Mouse (Mus musculus) midbrain, embryonic 16.5 days (tissue): ENCODE measurements at regions not wholly inside any gene's neighbourhood (a gene's known extent, or its start where the extent isn't known, plus 50 kb on each side); places are given as distances from the start of the nearest gene placed in this dataset.
A peak's percentile ranks its signal among the peaks of the same experiment; 100 is the strongest.

ENCODE experiments used
- ATAC-seq: fragments of 200-750 bp; cut with Nextera tagmentation; 2 replicates; pipeline ENCODE4 v1.8.0; 2017; ENCODE audit warnings: moderate TSS enrichment
- H3K27ac ChIP-seq: fragments of 300-500 bp; sonication (generic); 2 replicates; pipeline ENCODE4 v1.5.1; 2014; ENCODE audit warnings: mild to moderate bottlenecking, low read length, mixed read lengths
- H3K27me3 ChIP-seq: fragments of 300-500 bp; sonication (generic); 2 replicates; pipeline ENCODE4 v1.6.1; 2014; ENCODE audit warnings: low read depth, low read length, mixed read lengths; ENCODE audit not compliant: control insufficient read depth, insufficient read depth
- H3K36me3 ChIP-seq: fragments of 300-500 bp; sonication (generic); 2 replicates; pipeline ENCODE4 v1.6.1; 2014; ENCODE audit warnings: mild to moderate bottlenecking, low read length, moderate library complexity, mixed read lengths; ENCODE audit not compliant: control insufficient read depth, insufficient read depth
- H3K4me1 ChIP-seq: fragments of 300-500 bp; sonication (generic); 2 replicates; pipeline ENCODE4 v1.6.1; 2014; ENCODE audit warnings: mild to moderate bottlenecking, low read length, mixed read lengths; ENCODE audit not compliant: control insufficient read depth, insufficient read depth
- H3K4me2 ChIP-seq: fragments of 300-500 bp; sonication (generic); 2 replicates; pipeline ENCODE4 v1.6.1; 2014; ENCODE audit warnings: mild to moderate bottlenecking, low read length, mixed read lengths
- H3K4me3 ChIP-seq: fragments of 300-500 bp; sonication (generic); 2 replicates; pipeline ENCODE4 v1.5.1; 2014; ENCODE audit warnings: low read depth, mild to moderate bottlenecking, low read length, moderate library complexity, mixed read lengths
- H3K9ac ChIP-seq: fragments of 300-500 bp; sonication (generic); 2 replicates; pipeline ENCODE4 v1.6.1; 2014; ENCODE audit warnings: low read depth, low read length, mixed read lengths
- H3K9me3 ChIP-seq: fragments of 300-500 bp; sonication (generic); replicated peaks from 2 replicates; pipeline ENCODE4 v1.6.1; 2014; ENCODE audit warnings: mild to moderate bottlenecking, low read length, mixed read lengths; ENCODE audit not compliant: control insufficient read depth, poor library complexity, severe bottlenecking
- WGBS: fragments of 180-500 bp; shearing (Covaris S2); extraction: QIAGEN DNeasy Blood & Tissue Kit; methylation state at CpG from one replicate; pipeline ENCODE4 v1.1.7; 2014; 5-methylcytosine and 5-hydroxymethylcytosine counted together

GRCm38 (mm10) chr1:51633795-51634194 is 155.6 kb upstream of the Nabp1 start:
- Histone ChIP-seq H3K4me1 (peaks cover 11% of the 10 kb centered on the region), H3K4me2 (no peak overlapping the region), H3K4me3 (no peak overlapping the region), H3K9ac (no peak overlapping the region), H3K27me3 (no peaks in the 10 kb centered on the region; the same call in 1 of the 2 replicates), H3K9me3 (no peaks in the 10 kb centered on the region), H3K27ac (no peak overlapping the region), H3K36me3 (no peaks in the 10 kb centered on the region)
- 62% methylated on average over 5 of the region's 5 CpGs for WGBS
- ATAC-seq, result no peak

GRCm38 (mm10) chr1:51632851-51633250 is 154.6 kb upstream of the Nabp1 start:
- Histone ChIP-seq H3K27ac (no peak overlapping the region), H3K4me1 (peaks cover 13% of the 10 kb centered on the region; the same call in 1 of the 2 replicates), H3K9me3 (no peaks in the 10 kb centered on the region), H3K4me2 (no peak overlapping the region), H3K9ac (no peak overlapping the region), H3K27me3 (no peaks in the 10 kb centered on the region; the same call in 1 of the 2 replicates), H3K36me3 (no peaks in the 10 kb centered on the region), H3K4me3 (no peak overlapping the region)
- no peak for ATAC-seq
- WGBS, result 84% methylated on average over 4 of the region's 4 CpGs

- no peak overlapping the region for H3K9ac ChIP-seq
Measured at GRCm38 (mm10) chr1:51629848-51630247, 151.6 kb upstream of the Nabp1 start.

GRCm38 (mm10) chr1:51628137-51628793 is 150.0 kb upstream of the Nabp1 start:
- Histone ChIP-seq H3K4me2 (no peak overlapping the region), H3K4me3 (no peak overlapping the region), H3K27ac (no peak overlapping the region), H3K27me3 (no peaks in the 10 kb centered on the region; the same call in 1 of the 2 replicates), H3K36me3 (no peaks in the 10 kb centered on the region), H3K9me3 (no peaks in the 10 kb centered on the region), H3K9ac (no peak overlapping the region), H3K4me1 (peaks cover 4% of the 10 kb centered on the region; the same call in 1 of the 2 replicates)
- ATAC-seq, result 0 out of 2 replicates have a peak, but pooled peaks have one; percentile 59
- 28% methylated on average over 5 of the region's 5 CpGs for WGBS

More at GRCm38 (mm10) chr1:51629848-51630247, 151.6 kb upstream of the Nabp1 start:
- Histone ChIP-seq H3K4me3 (no peak overlapping the region), H3K27me3 (no peaks in the 10 kb centered on the region; the same call in 1 of the 2 replicates), H3K9me3 (no peaks in the 10 kb centered on the region), H3K4me2 (no peak overlapping the region), H3K27ac (no peak overlapping the region), H3K36me3 (no peaks in the 10 kb centered on the region), H3K4me1 (peaks cover 4% of the 10 kb centered on the region; the same call in 1 of the 2 replicates)
- WGBS, result 100% methylated on average over 1 of the region's 1 CpGs
- ATAC-seq, result no peak

- no peak overlapping the region for H3K4me2 ChIP-seq
- H3K4me1 ChIP-seq, result peaks cover 4% of the 10 kb centered on the region; the same call in 1 of the 2 replicates
- no peak overlapping the region for H3K9ac ChIP-seq
- H3K4me3 ChIP-seq, result no peak overlapping the region
- H3K27ac ChIP-seq, result no peak overlapping the region
- no peaks in the 10 kb centered on the region for H3K36me3 ChIP-seq
- no peaks in the 10 kb centered on the region for H3K27me3 ChIP-seq
- WGBS, result 93% methylated on average over 9 of the region's 9 CpGs
- ATAC-seq, result no peak
- no peaks in the 10 kb centered on the region for H3K9me3 ChIP-seq
Measured at GRCm38 (mm10) chr1:51626303-51626702, 148.1 kb upstream of the Nabp1 start.

GRCm38 (mm10) chr1:51625079-51625478 is 146.9 kb upstream of the Nabp1 start:
- Histone ChIP-seq H3K4me1 (peaks cover 4% of the 10 kb centered on the region; the same call in 1 of the 2 replicates), H3K9me3 (no peaks in the 10 kb centered on the region), H3K27me3 (no peaks in the 10 kb centered on the region), H3K36me3 (no peaks in the 10 kb centered on the region), H3K4me2 (no peak overlapping the region), H3K27ac (no peak overlapping the region), H3K4me3 (no peak overlapping the region), H3K9ac (no peak overlapping the region)
- WGBS, result 93% methylated on average over 7 of the region's 7 CpGs
- no peak for ATAC-seq

- ATAC-seq, result no peak
Measured at GRCm38 (mm10) chr1:51624551-51624950, 146.3 kb upstream of the Nabp1 start.

GRCm38 (mm10) chr1:51622986-51623385 is 144.8 kb upstream of the Nabp1 start:
- Histone ChIP-seq H3K9me3 (no peaks in the 10 kb centered on the region), H3K4me2 (no peak overlapping the region), H3K36me3 (no peaks in the 10 kb centered on the region), H3K27ac (no peak overlapping the region), H3K4me3 (no peak overlapping the region), H3K4me1 (peaks cover 6% of the 10 kb centered on the region; the same call in 1 of the 2 replicates), H3K27me3 (no peaks in the 10 kb centered on the region), H3K9ac (no peak overlapping the region)
- WGBS, result 49% methylated on average over 3 of the region's 3 CpGs
- ATAC-seq, result no peak

More at GRCm38 (mm10) chr1:51624551-51624950, 146.3 kb upstream of the Nabp1 start:
- no peak overlapping the region for H3K27ac ChIP-seq
- no peaks in the 10 kb centered on the region for H3K27me3 ChIP-seq
- H3K4me1 ChIP-seq, result peaks cover 4% of the 10 kb centered on the region; the same call in 1 of the 2 replicates
- H3K36me3 ChIP-seq, result no peaks in the 10 kb centered on the region
- H3K4me2 ChIP-seq, result no peak overlapping the region
- H3K9me3 ChIP-seq, result no peaks in the 10 kb centered on the region
- no peak overlapping the region for H3K9ac ChIP-seq
- 89% methylated on average over 2 of the region's 2 CpGs for WGBS
- H3K4me3 ChIP-seq, result no peak overlapping the region

GRCm38 (mm10) chr1:51622181-51622862 is 144.1 kb upstream of the Nabp1 start:
- Histone ChIP-seq H3K27me3 (no peaks in the 10 kb centered on the region), H3K9me3 (no peaks in the 10 kb centered on the region), H3K27ac (no peak overlapping the region), H3K36me3 (no peaks in the 10 kb centered on the region), H3K9ac (no peak overlapping the region), H3K4me3 (no peak overlapping the region), H3K4me2 (no peak overlapping the region), H3K4me1 (peaks cover 12% of the 10 kb centered on the region)
- 19% methylated on average over 9 of the region's 9 CpGs for WGBS
- no peak for ATAC-seq
